In the genomic region with DNA sequence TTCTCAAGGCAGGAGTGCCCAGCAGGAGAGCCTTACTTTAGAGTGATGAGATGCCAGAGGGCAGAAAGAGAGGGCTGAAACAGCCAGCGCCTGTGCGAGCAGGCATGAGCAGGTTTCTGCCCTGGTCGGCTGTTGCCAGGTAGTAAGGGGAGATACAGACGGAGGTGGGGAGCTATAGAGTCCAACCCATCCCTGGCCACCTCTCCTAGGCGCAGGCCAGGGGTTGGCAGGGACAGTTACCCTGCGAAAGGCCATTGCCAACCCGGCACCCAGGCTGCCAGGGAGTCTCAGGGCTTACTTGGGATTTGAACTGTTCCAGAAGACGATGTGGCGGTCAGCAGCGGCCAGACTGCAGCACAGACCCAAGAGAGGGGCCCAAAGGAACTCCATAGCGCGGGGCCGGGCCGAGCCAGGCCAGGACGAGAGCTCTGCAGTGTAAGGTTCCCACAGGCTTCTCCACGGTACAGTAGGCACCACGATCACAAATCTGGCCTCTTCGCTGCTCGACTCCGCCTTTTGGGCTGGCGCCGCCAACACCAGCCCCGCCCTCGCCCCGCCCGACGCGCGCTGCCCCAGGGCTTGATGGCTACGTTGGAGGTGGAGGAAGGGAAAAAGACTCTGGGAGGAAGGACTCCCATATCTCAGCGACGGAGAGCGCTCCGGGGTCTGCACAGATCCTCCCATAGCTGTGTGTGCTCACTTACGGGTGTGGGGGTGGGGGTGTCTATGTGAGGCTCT, we compare ENCODE assay signal across 8 mouse cellular contexts. TPM values are rescaled to one million over a fixed set of nuclear protein-coding genes. Genes with fewer than 3 reads are reported as not detected.
A peak's percentile ranks its signal among the peaks of the same experiment; 100 is the strongest.
DNase-seq lines count a peak whose midpoint lies in the region; ATAC-seq and TF ChIP-seq lines count a peak whose summit lies in the region.

No protein-coding gene starts in this region.

- DNase-seq in thymus, adult 2 months = peak; percentile 14
- no peak for DNase-seq in thymus, postnatal 10 days (ENCODE audit: low spot score in 2 of 2)
- peak; percentile 83 for DNase-seq in embryo, embryonic 10.5 days (ENCODE audit: low spot score)
- DNase-seq in kidney, adult 11 months = peak; percentile 91
- peak; percentile 81 for DNase-seq in limb, embryonic 14.5 days (ENCODE audit: low spot score)
- DNase-seq in midbrain, embryonic 14.5 days = peak; percentile 83

- peak overlapping the region; percentile 70 for H3K9ac ChIP-seq in limb, embryonic 14.5 days (ENCODE audit: low read depth, low read length, severe bottlenecking)
- peak overlapping the region; percentile 43; the same call in 1 of the 2 replicates for H3K9ac ChIP-seq in midbrain, embryonic 14.5 days (replicated peaks; ENCODE audit: low read length)

- H3K4me1 ChIP-seq in thymus, adult 2 months (replicated peaks; ENCODE audit: control insufficient read depth, insufficient read depth, low read length) = peaks cover 13% of the 10 kb centered on the region
- peaks cover 34% of the 10 kb centered on the region for H3K4me1 ChIP-seq in limb, embryonic 14.5 days (ENCODE audit: control insufficient read depth, insufficient read depth, low read length)
- peaks cover 21% of the 10 kb centered on the region; the same call in 1 of the 2 replicates for H3K4me1 ChIP-seq in midbrain, embryonic 14.5 days (ENCODE audit: control insufficient read depth, insufficient read depth, low read length)
- peaks cover 17% of the 10 kb centered on the region for H3K4me1 ChIP-seq in small intestine, adult 2 months (ENCODE audit: control insufficient read depth, insufficient read depth, insufficient read length, low read length)

- no peak overlapping the region for H3K27ac ChIP-seq in thymus, adult 2 months (ENCODE audit: control insufficient read depth, insufficient read depth, low read length)
- H3K27ac ChIP-seq in limb, embryonic 14.5 days (replicated peaks; ENCODE audit: low read depth, low read length) = peak overlapping the region; percentile 73
- H3K27ac ChIP-seq in midbrain, embryonic 14.5 days (replicated peaks; ENCODE audit: low read depth, low read length) = no peak overlapping the region
- H3K27ac ChIP-seq in small intestine, adult 2 months (ENCODE audit: insufficient read depth, low read depth, low read length) = peak overlapping the region; percentile 95

- no peak for TF ChIP-seq CTCF in thymus, adult 2 months (IDR thresholded peaks at IDR 0.05; ENCODE audit: borderline replicate concordance, control insufficient read depth, extremely low read depth, insufficient read depth, low read length, poor library complexity)
- no peak for TF ChIP-seq CTCF in small intestine, adult 2 months (IDR thresholded peaks at IDR 0.05; ENCODE audit: extremely low read depth, insufficient read length, insufficient replicate concordance, low read depth, low read length)

- H3K9me3 ChIP-seq in limb, embryonic 14.5 days (ENCODE audit: control insufficient read depth, low read length) = no peaks in the 10 kb centered on the region
- no peaks in the 10 kb centered on the region for H3K9me3 ChIP-seq in midbrain, embryonic 14.5 days (ENCODE audit: control insufficient read depth, low read length)

- H3K36me3 ChIP-seq in thymus, adult 2 months (ENCODE audit: control insufficient read depth, insufficient read depth, low read length) = no peaks in the 10 kb centered on the region
- peaks cover 17% of the 10 kb centered on the region for H3K36me3 ChIP-seq in limb, embryonic 14.5 days (ENCODE audit: control insufficient read depth, insufficient read depth, low read length)
- H3K36me3 ChIP-seq in midbrain, embryonic 14.5 days (ENCODE audit: control insufficient read depth, insufficient read depth, low read length) = no peaks in the 10 kb centered on the region
- peaks cover 15% of the 10 kb centered on the region for H3K36me3 ChIP-seq in small intestine, adult 2 months (ENCODE audit: control insufficient read depth, insufficient read depth, low read length)

- H3K4me3 ChIP-seq in thymus, adult 2 months (ENCODE audit: control insufficient read depth, insufficient read depth, low read length) = peak overlapping the region; percentile 19; the same call in 1 of the 2 replicates
- peak overlapping the region; percentile 48 for H3K4me3 ChIP-seq in limb, embryonic 14.5 days (replicated peaks; ENCODE audit: low read length)
- peak overlapping the region; percentile 44 for H3K4me3 ChIP-seq in midbrain, embryonic 14.5 days (replicated peaks; ENCODE audit: low read depth, low read length)
- H3K4me3 ChIP-seq in small intestine, adult 2 months (ENCODE audit: low read depth, low read length) = peak overlapping the region; percentile 85

- WGBS in thymus, adult 2 months = 12% methylated on average over 35 of the region's 35 CpGs
- 2% methylated on average over 35 of the region's 35 CpGs for WGBS in limb, embryonic 14.5 days
- WGBS in midbrain, embryonic 14.5 days = 4% methylated on average over 35 of the region's 35 CpGs
- 2% methylated on average over 35 of the region's 35 CpGs for WGBS in small intestine, adult 2 months

- peaks cover 21% of the 10 kb centered on the region for H3K27me3 ChIP-seq in thymus, adult 2 months (ENCODE audit: control insufficient read depth, insufficient read depth, low read length)
- H3K27me3 ChIP-seq in limb, embryonic 14.5 days (ENCODE audit: control insufficient read depth, insufficient read depth, low read length) = no peaks in the 10 kb centered on the region
- H3K27me3 ChIP-seq in midbrain, embryonic 14.5 days (ENCODE audit: control insufficient read depth, insufficient read depth, low read length) = peaks cover 29% of the 10 kb centered on the region
- no peaks in the 10 kb centered on the region for H3K27me3 ChIP-seq in small intestine, adult 2 months (ENCODE audit: control insufficient read depth, insufficient read depth, low read length)

- ATAC-seq in granulocyte monocyte progenitor cell, adult 5-6 weeks (replicated peaks; ENCODE audit: poor library complexity, severe bottlenecking) = peak; percentile 57
- peak; percentile 81 for ATAC-seq in limb, embryonic 14.5 days (ENCODE audit: low FRiP score, low read depth)
- peak; percentile 56 for ATAC-seq in midbrain, embryonic 14.5 days (ENCODE audit: low FRiP score, low TSS enrichment)

- peak overlapping the region; percentile 96 for H3K4me2 ChIP-seq in limb, embryonic 14.5 days (replicated peaks; ENCODE audit: low read depth, low read length, severe bottlenecking)
- peak overlapping the region; percentile 93 for H3K4me2 ChIP-seq in midbrain, embryonic 14.5 days (ENCODE audit: low read length)

- TF ChIP-seq POLR2A in thymus, adult 2 months (IDR thresholded peaks at IDR 0.05; ENCODE audit: control insufficient read depth, extremely low read depth, insufficient read depth, low read length, poor library complexity) = no peak
- 0 out of 2 replicates have a peak, but pooled peaks have one; percentile 64 for TF ChIP-seq POLR2A in limb, embryonic 14.5 days (IDR thresholded peaks at IDR 0.05; ENCODE audit: borderline replicate concordance, extremely low read depth, insufficient read depth, insufficient read length)
- TF ChIP-seq POLR2A in small intestine, adult 2 months (IDR thresholded peaks at IDR 0.05; ENCODE audit: low read depth, low read length) = peak; percentile 99

RNA-seq across cellular contexts. Expression of gene Efna1, which starts 1.6 kb away (rescaled TPM):
- 6.3 and 9.7 TPM in 2 replicates for polyA plus RNA-seq in thymus, adult 2 months (2012; rRNA removed)
- total RNA-seq in granulocyte monocyte progenitor cell, adult 5-6 weeks (2014; fragmentation: Nextera tagmentation) = not detected in 2 replicates
- not detected in 2 replicates for total RNA-seq in granulocyte monocyte progenitor cell, adult 5-6 weeks (2017)
- 51.7 and 52.2 TPM in 2 replicates for polyA plus RNA-seq in limb, embryonic 14.5 days (2012; rRNA removed)
- 42.2 and 48.1 TPM in 2 replicates for polyA plus RNA-seq in limb, embryonic 14.5 days (2014; fragmentation: Nextera tagmentation; extraction: Ambion mirVana)
- polyA plus RNA-seq in midbrain, embryonic 14.5 days (2014; fragmentation: Nextera tagmentation; extraction: Ambion mirVana) = 5.2 and 8.7 TPM in 2 replicates
- 46.1 and 122 TPM in 2 replicates for polyA plus RNA-seq in small intestine, adult 2 months (2012; rRNA removed)

RNA-seq across cellular contexts. Expression of gene Slc50a1, which starts 9.0 kb away (rescaled TPM):
- 196 and 251 TPM in 2 replicates for polyA plus RNA-seq in thymus, adult 2 months (2012; rRNA removed)
- total RNA-seq in granulocyte monocyte progenitor cell, adult 5-6 weeks (2014; fragmentation: Nextera tagmentation) = 55.0 and 80.7 TPM in 2 replicates
- total RNA-seq in granulocyte monocyte progenitor cell, adult 5-6 weeks (2017) = 62.0 and 65.0 TPM in 2 replicates
- polyA plus RNA-seq in limb, embryonic 14.5 days (2012; rRNA removed) = 150 and 198 TPM in 2 replicates
- 90.8 and 95.6 TPM in 2 replicates for polyA plus RNA-seq in limb, embryonic 14.5 days (2014; fragmentation: Nextera tagmentation; extraction: Ambion mirVana)
- polyA plus RNA-seq in midbrain, embryonic 14.5 days (2014; fragmentation: Nextera tagmentation; extraction: Ambion mirVana) = 35.3 and 38.1 TPM in 2 replicates
- polyA plus RNA-seq in small intestine, adult 2 months (2012; rRNA removed) = 81.6 and 97.3 TPM in 2 replicates

RNA-seq across cellular contexts. Expression of gene Dpm3, which starts 20.2 kb away (rescaled TPM):
- polyA plus RNA-seq in thymus, adult 2 months (2012; rRNA removed) = 477 and 588 TPM in 2 replicates
- 31.2 and 122 TPM in 2 replicates for total RNA-seq in granulocyte monocyte progenitor cell, adult 5-6 weeks (2014; fragmentation: Nextera tagmentation)
- 86.0 and 91.7 TPM in 2 replicates for total RNA-seq in granulocyte monocyte progenitor cell, adult 5-6 weeks (2017)
- polyA plus RNA-seq in limb, embryonic 14.5 days (2012; rRNA removed) = 313 and 432 TPM in 2 replicates
- polyA plus RNA-seq in limb, embryonic 14.5 days (2014; fragmentation: Nextera tagmentation; extraction: Ambion mirVana) = 165 and 173 TPM in 2 replicates
- 71.6 and 84.1 TPM in 2 replicates for polyA plus RNA-seq in midbrain, embryonic 14.5 days (2014; fragmentation: Nextera tagmentation; extraction: Ambion mirVana)
- 357 and 440 TPM in 2 replicates for polyA plus RNA-seq in small intestine, adult 2 months (2012; rRNA removed)

RNA-seq across cellular contexts. Expression of gene Trim46, which starts 33.2 kb away (rescaled TPM):
- 12.1 and 13.0 TPM in 2 replicates for polyA plus RNA-seq in thymus, adult 2 months (2012; rRNA removed)
- total RNA-seq in granulocyte monocyte progenitor cell, adult 5-6 weeks (2014; fragmentation: Nextera tagmentation) = 3.7 and 6.0 TPM in 2 replicates
- total RNA-seq in granulocyte monocyte progenitor cell, adult 5-6 weeks (2017) = 0.52 and 2.8 TPM in 2 replicates
- polyA plus RNA-seq in limb, embryonic 14.5 days (2012; rRNA removed) = 19.0 and 25.4 TPM in 2 replicates
- polyA plus RNA-seq in limb, embryonic 14.5 days (2014; fragmentation: Nextera tagmentation; extraction: Ambion mirVana) = 3.9 and 4.7 TPM in 2 replicates
- polyA plus RNA-seq in midbrain, embryonic 14.5 days (2014; fragmentation: Nextera tagmentation; extraction: Ambion mirVana) = 63.4 and 71.8 TPM in 2 replicates
- polyA plus RNA-seq in small intestine, adult 2 months (2012; rRNA removed) = 4.3 and 8.7 TPM in 2 replicates

RNA-seq across cellular contexts. Expression of gene Krtcap2, which starts 33.6 kb away (rescaled TPM):
- 171 and 183 TPM in 2 replicates for polyA plus RNA-seq in thymus, adult 2 months (2012; rRNA removed)
- total RNA-seq in granulocyte monocyte progenitor cell, adult 5-6 weeks (2014; fragmentation: Nextera tagmentation) = 312 and 315 TPM in 2 replicates
- total RNA-seq in granulocyte monocyte progenitor cell, adult 5-6 weeks (2017) = 376 and 384 TPM in 2 replicates
- polyA plus RNA-seq in limb, embryonic 14.5 days (2012; rRNA removed) = 121 and 153 TPM in 2 replicates
- 352 and 353 TPM in 2 replicates for polyA plus RNA-seq in limb, embryonic 14.5 days (2014; fragmentation: Nextera tagmentation; extraction: Ambion mirVana)
- polyA plus RNA-seq in midbrain, embryonic 14.5 days (2014; fragmentation: Nextera tagmentation; extraction: Ambion mirVana) = 199 and 237 TPM in 2 replicates
- polyA plus RNA-seq in small intestine, adult 2 months (2012; rRNA removed) = 120 and 182 TPM in 2 replicates

Comparison
In these comparisons a context has a peak if more than half of its experiments do, and no peak if none do; other contexts are left out.
1. DNase-seq: peak in thymus, adult 2 months (single experiment), embryo, embryonic 10.5 days (single experiment), kidney, adult 11 months (single experiment), limb, embryonic 14.5 days (single experiment) and midbrain, embryonic 14.5 days (single experiment); none in thymus, postnatal 10 days (0 of 2).
2. H3K27ac ChIP-seq: peak in limb, embryonic 14.5 days (single experiment) and small intestine, adult 2 months (single experiment); none in thymus, adult 2 months (single experiment) and midbrain, embryonic 14.5 days (single experiment).
3. H3K4me3 ChIP-seq: peak in every context shown above with its lines; median percentile 85 in small intestine, adult 2 months; 48 in limb, embryonic 14.5 days; 44 in midbrain, embryonic 14.5 days; 19 in thymus, adult 2 months.
4. Peak in every context shown above with its lines, with median percentiles within 50 percentile points of each other: ATAC-seq.